Mouse (Mus musculus) bone marrow macrophage, adult 2 months (primary cell): ENCODE results near the gene Aldh1l1. TPM values are rescaled to one million over a fixed set of nuclear protein-coding genes. Genes with fewer than 3 reads are reported as not detected.

Source experiments
- H3K27ac ChIP-seq: 2 replicates; pipeline ENCODE4 v1.5.1; 2012; ENCODE audit warnings: low read depth, low read length; ENCODE audit not compliant: insufficient read depth
- H3K4me1 ChIP-seq: 2 replicates; pipeline ENCODE4 v1.6.1; 2012; ENCODE audit warnings: low read length; ENCODE audit not compliant: control insufficient read depth, insufficient read depth
- H3K4me3 ChIP-seq: 2 replicates; pipeline ENCODE4 v1.5.1; 2012; ENCODE audit warnings: mild to moderate bottlenecking, low read length, moderate library complexity; ENCODE audit not compliant: insufficient read depth
- CTCF ChIP-seq: IDR thresholded peaks from 2 replicates; pipeline ENCODE4 v1.5.1; 2012; ENCODE audit warnings: low read depth, mild to moderate bottlenecking, low read length, moderate library complexity
- POLR2A ChIP-seq: IDR thresholded peaks from 2 replicates; pipeline ENCODE4 v1.6.1; 2012; ENCODE audit warnings: mild to moderate bottlenecking, low read depth, low read length, borderline replicate concordance
- polyA plus RNA-seq: library from polyadenylated mRNA; stranded (reverse); fragments of >200 nt; gene quantifications from 2 replicates; pipeline ENCODE4 v1.2.4, GENCODE M21; 2012; ENCODE audit not compliant: missing spikeins, insufficient read depth, insufficient read length

Aldh1l1 gene
- polyA plus RNA-seq, 1 experiment = 7.8 TPM

DNA sequence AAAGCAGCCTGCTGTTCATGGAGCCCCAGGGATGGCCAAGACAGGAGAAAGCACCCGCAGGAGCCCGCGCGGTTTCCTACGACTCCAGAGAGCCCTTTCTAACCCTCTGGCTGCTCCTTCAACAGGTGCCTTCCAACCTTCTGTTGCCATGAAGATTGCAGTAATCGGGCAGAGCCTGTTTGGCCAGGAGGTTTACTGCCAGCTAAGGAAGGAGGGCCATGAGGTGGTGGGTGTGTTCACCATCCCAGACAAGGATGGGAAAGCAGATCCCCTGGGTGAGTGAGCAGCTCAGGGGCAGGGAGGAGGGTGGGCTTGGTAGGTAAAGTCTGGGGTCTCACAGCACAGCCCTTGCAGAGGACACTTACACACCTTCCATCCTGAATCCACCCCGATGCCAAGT lies 70.8 kb downstream of the Aldh1l1 start:
- H3K27ac ChIP-seq = no peak overlapping the region
- TF ChIP-seq CTCF (no peak), POLR2A (no peak)

DNA sequence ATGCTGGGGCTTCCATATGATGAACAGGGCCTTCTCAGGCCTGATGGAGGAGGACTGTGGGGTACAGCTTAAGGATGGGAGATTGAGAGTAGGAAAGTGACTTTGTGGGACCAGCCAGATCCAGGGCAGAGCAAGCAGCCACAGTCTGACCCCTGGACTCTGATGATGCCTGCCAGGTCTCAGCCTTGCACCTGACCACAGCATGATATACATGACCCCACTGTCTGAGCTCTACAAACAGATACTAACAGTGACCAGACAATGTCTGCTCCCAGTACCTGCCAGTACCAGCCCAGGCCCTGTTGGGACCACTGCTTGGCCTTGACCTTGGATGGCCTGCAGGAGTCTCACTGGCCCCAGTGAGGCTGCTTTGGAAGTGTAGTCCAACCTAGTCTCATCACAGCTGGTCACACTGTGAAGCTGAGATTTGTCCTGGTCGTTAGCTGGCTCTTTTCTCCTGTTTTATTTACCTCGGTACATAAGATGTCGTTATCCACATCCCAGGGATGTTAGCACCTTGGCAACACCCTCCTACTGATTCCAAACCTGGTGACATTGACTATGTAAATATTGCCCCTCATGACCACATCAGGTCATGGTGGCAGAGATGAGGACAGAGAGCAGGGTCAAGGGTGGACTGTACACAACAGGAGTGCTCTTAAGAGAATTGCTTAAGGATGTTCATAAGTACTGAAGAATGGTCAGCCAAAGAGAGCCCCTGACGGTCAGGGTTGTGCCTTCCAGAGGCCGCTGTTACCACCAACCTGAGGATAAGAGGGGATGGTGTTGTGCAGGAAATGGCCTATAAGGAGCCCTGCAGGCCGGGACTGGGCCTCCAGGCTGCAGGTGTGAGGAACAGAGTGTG lies 71.8 kb downstream of the Aldh1l1 start:
- Histone ChIP-seq H3K27ac (no peak overlapping the region), H3K4me1 (peaks cover 12% of the 10 kb centered on the region), H3K4me3 (no peak overlapping the region)
- TF ChIP-seq POLR2A (no peak), CTCF (no peak)

More for the DNA sequence above, 70.8 kb downstream of the Aldh1l1 start:
- H3K4me1 ChIP-seq = peaks cover 12% of the 10 kb centered on the region
- H3K4me3 ChIP-seq = no peak overlapping the region

GRCm38 (mm10) chr6:90560390-90561058 lies 74.3 kb downstream of the Aldh1l1 start:
- H3K4me1 ChIP-seq = peaks cover 12% of the 10 kb centered on the region
- TF ChIP-seq CTCF (no peak), POLR2A (no peak)
- peak overlapping the region; percentile 37 for H3K27ac ChIP-seq
- no peak overlapping the region for H3K4me3 ChIP-seq

- Histone ChIP-seq H3K27ac (no peak overlapping the region), H3K4me1 (peaks cover 12% of the 10 kb centered on the region), H3K4me3 (no peak overlapping the region)
- TF ChIP-seq POLR2A (no peak), CTCF (no peak)
Measured at GRCm38 (mm10) chr6:90561234-90561781, 75.1 kb downstream of the Aldh1l1 start.

GRCm38 (mm10) chr6:90564240-90564639 lies 78.0 kb downstream of the Aldh1l1 start:
- Histone ChIP-seq H3K4me1 (peaks cover 13% of the 10 kb centered on the region), H3K27ac (no peak overlapping the region), H3K4me3 (no peak overlapping the region)
- TF ChIP-seq CTCF = no peak
- TF ChIP-seq POLR2A = no peak

GRCm38 (mm10) chr6:90565357-90566215 lies 79.4 kb downstream of the Aldh1l1 start:
- peaks cover 15% of the 10 kb centered on the region for H3K4me1 ChIP-seq
- no peak overlapping the region for H3K27ac ChIP-seq
- H3K4me3 ChIP-seq = no peak overlapping the region
- no peak for TF ChIP-seq CTCF
- TF ChIP-seq POLR2A = no peak

- Histone ChIP-seq H3K27ac (no peak overlapping the region), H3K4me1 (peaks cover 9% of the 10 kb centered on the region), H3K4me3 (no peak overlapping the region)
- TF ChIP-seq CTCF (no peak), POLR2A (no peak)
Measured at GRCm38 (mm10) chr6:90567486-90567885, 81.3 kb downstream of the Aldh1l1 start.

- Histone ChIP-seq H3K27ac (no peak overlapping the region), H3K4me3 (no peak overlapping the region), H3K4me1 (peaks cover 9% of the 10 kb centered on the region)
- TF ChIP-seq CTCF = no peak
- TF ChIP-seq POLR2A = no peak
Measured at GRCm38 (mm10) chr6:90567928-90568327, 81.7 kb downstream of the Aldh1l1 start.

GRCm38 (mm10) chr6:90568721-90569120 lies 82.5 kb downstream of the Aldh1l1 start:
- Histone ChIP-seq H3K27ac (no peak overlapping the region), H3K4me3 (no peak overlapping the region), H3K4me1 (peaks cover 9% of the 10 kb centered on the region)
- TF ChIP-seq CTCF = no peak
- TF ChIP-seq POLR2A = no peak
